Mouse (Mus musculus) telencephalon, adult 2 months (tissue): ENCODE measurements around the gene Armc7.

Experiments used
- DNase-seq: peaks from one replicate; pipeline ENCODE4 v3.0.0-alpha.2; 2011; ENCODE audit warnings: low read depth, low spot score

The Armc7 gene

GRCm38 (mm10) chr11:115475025-115475757 is at the start of gene Armc7:
Gene Armc7, plus strand, starts transcription at chr11:115475667.
- peak; percentile 92 for DNase-seq

- no peak for DNase-seq
Measured at GRCm38 (mm10) chr11:115425671-115426070, 49.8 kb upstream of the Armc7 start.

- peak; percentile 65 for DNase-seq
Measured at GRCm38 (mm10) chr11:115427482-115428331, 47.8 kb upstream of the Armc7 start.

- DNase-seq = no peak
Measured at GRCm38 (mm10) chr11:115429307-115429706, 46.2 kb upstream of the Armc7 start.

GRCm38 (mm10) chr11:115430561-115430960 is 44.9 kb upstream of the Armc7 start:
- DNase-seq = no peak

- DNase-seq = no peak
Measured at GRCm38 (mm10) chr11:115432814-115433213, 42.7 kb upstream of the Armc7 start.

- no peak for DNase-seq
Measured at GRCm38 (mm10) chr11:115433342-115433741, 42.1 kb upstream of the Armc7 start.

- DNase-seq = no peak
Measured at GRCm38 (mm10) chr11:115435596-115436337, 39.7 kb upstream of the Armc7 start.

- DNase-seq = no peak
Measured at GRCm38 (mm10) chr11:115437571-115438122, 37.8 kb upstream of the Armc7 start.

- DNase-seq = no peak
Measured at GRCm38 (mm10) chr11:115439326-115439725, 36.1 kb upstream of the Armc7 start.

- DNase-seq = no peak
Measured at GRCm38 (mm10) chr11:115439906-115440595, 35.4 kb upstream of the Armc7 start, which contains the start of gene Trim80. Gene Trim80, plus strand, starts transcription at chr11:115440545.

GRCm38 (mm10) chr11:115441417-115441816 is 34.0 kb upstream of the Armc7 start:
- no peak for DNase-seq

GRCm38 (mm10) chr11:115446906-115447305 is 28.6 kb upstream of the Armc7 start:
- no peak for DNase-seq

GRCm38 (mm10) chr11:115447321-115447885 is 28.1 kb upstream of the Armc7 start:
- no peak for DNase-seq

GRCm38 (mm10) chr11:115448075-115448474 is 27.4 kb upstream of the Armc7 start:
- no peak for DNase-seq

- no peak for DNase-seq
Measured at GRCm38 (mm10) chr11:115448998-115449397, 26.5 kb upstream of the Armc7 start.

- no peak for DNase-seq
Measured at GRCm38 (mm10) chr11:115450176-115450575, 25.3 kb upstream of the Armc7 start.

GRCm38 (mm10) chr11:115451781-115452241 is 23.7 kb upstream of the Armc7 start:
- DNase-seq = no peak

- no peak for DNase-seq
Measured at GRCm38 (mm10) chr11:115452281-115452860, 23.1 kb upstream of the Armc7 start.

GRCm38 (mm10) chr11:115453306-115453705 is 22.2 kb upstream of the Armc7 start:
- no peak for DNase-seq
